17 mouse cellular contexts compared by ENCODE assay signal in genomic region chr2:42283731-42284130, GRCm38 (mm10).
"Had no signal": no experiment of that assay in that cellular context is flagged by ENCODE, and none has a peak within 500 bp of the region (broad histone marks: within the 10 kb centered on the region; RNA-seq: fewer than 3 reads in every experiment).

No protein-coding gene starts in this region.

- DNase-seq: kidney, adult 18-20 months; kidney, postnatal 14 days; layer of hippocampus, postnatal 36 days; liver; liver, embryonic 13.5 days; liver, postnatal 0 days; lung, postnatal 14 days; retina, postnatal 1 day; right cerebral cortex, postnatal 25 days; thymus, postnatal 4 days had no signal

- H3K4me3 ChIP-seq: intestine, embryonic 15.5 days; limb, embryonic 12.5 days; liver, embryonic 13.5 days; lung, embryonic 15.5 days; megakaryocyte, embryonic 14.5 days; myocyte; neural tube, embryonic 12.5 days had no signal

- H3K36me3 ChIP-seq: intestine, embryonic 15.5 days; limb, embryonic 12.5 days; liver, embryonic 13.5 days; lung, embryonic 15.5 days; neural tube, embryonic 12.5 days had no signal

- H3K9me3 ChIP-seq: intestine, embryonic 15.5 days; limb, embryonic 12.5 days; liver, embryonic 13.5 days; lung, embryonic 15.5 days; megakaryocyte, embryonic 14.5 days; neural tube, embryonic 12.5 days had no signal

- ATAC-seq: intestine, embryonic 15.5 days; liver, postnatal 0 days had no signal

- H3K9ac ChIP-seq: intestine, embryonic 15.5 days; limb, embryonic 12.5 days; liver, embryonic 13.5 days; liver, postnatal 0 days; lung, embryonic 15.5 days; neural tube, embryonic 12.5 days had no signal

- H3K4me1 ChIP-seq: intestine, embryonic 15.5 days; liver, embryonic 13.5 days; lung, embryonic 15.5 days; megakaryocyte, embryonic 14.5 days; neural tube, embryonic 12.5 days had no signal

- H3K4me2 ChIP-seq: intestine, embryonic 15.5 days; limb, embryonic 12.5 days; liver, embryonic 13.5 days; lung, embryonic 15.5 days; neural tube, embryonic 12.5 days had no signal

- H3K27ac ChIP-seq: intestine, embryonic 15.5 days; limb, embryonic 12.5 days; liver, embryonic 13.5 days; lung, embryonic 15.5 days; macrophage; neural tube, embryonic 12.5 days had no signal

- H3K27me3 ChIP-seq: intestine, embryonic 15.5 days; limb, embryonic 12.5 days; liver, embryonic 13.5 days; lung, embryonic 15.5 days; megakaryocyte, embryonic 14.5 days; neural tube, embryonic 12.5 days had no signal
